Mouse (Mus musculus) testis, adult 2 months (tissue): ENCODE measurements around the gene Grin2a. TPM values are rescaled to one million over a fixed set of nuclear protein-coding genes. Genes with fewer than 3 reads are reported as not detected.

ENCODE experiments used
- H3K27ac ChIP-seq: fragments of 200-500 bp; 2 replicates; pipeline ENCODE4 v1.5.1; 2012; ENCODE audit warnings: low read depth, low read length; ENCODE audit not compliant: control insufficient read depth, insufficient read depth
- H3K27me3 ChIP-seq: fragments of 200-500 bp; 2 replicates; pipeline ENCODE4 v1.6.1; 2012; ENCODE audit warnings: mild to moderate bottlenecking, low read length, moderate library complexity; ENCODE audit not compliant: control insufficient read depth, insufficient read depth
- H3K36me3 ChIP-seq: fragments of 200-500 bp; 2 replicates; pipeline ENCODE4 v1.6.1; 2012; ENCODE audit warnings: mild to moderate bottlenecking, low read length; ENCODE audit not compliant: control insufficient read depth, insufficient read depth
- H3K4me1 ChIP-seq: fragments of 200-500 bp; 2 replicates; pipeline ENCODE4 v1.6.1; 2012; ENCODE audit warnings: low read length; ENCODE audit not compliant: control insufficient read depth, insufficient read depth
- H3K4me3 ChIP-seq: fragments of 200-500 bp; 2 replicates; pipeline ENCODE4 v1.5.1; 2012; ENCODE audit warnings: low read depth, mild to moderate bottlenecking, low read length, moderate library complexity, mixed read lengths; ENCODE audit not compliant: control insufficient read depth
- CTCF ChIP-seq: fragments of 200-500 bp; IDR thresholded peaks from 2 replicates; pipeline ENCODE4 v1.5.1; 2012; ENCODE audit warnings: low read depth, mild to moderate bottlenecking, inconsistent platforms, low read length, moderate library complexity; ENCODE audit not compliant: control insufficient read depth, insufficient read depth, insufficient replicate concordance
- POLR2A ChIP-seq: fragments of 200-500 bp; IDR thresholded peaks from 2 replicates; pipeline ENCODE4 v1.6.1; 2012; ENCODE audit warnings: low read depth, mild to moderate bottlenecking, inconsistent platforms, low read length, moderate library complexity; ENCODE audit not compliant: control insufficient read depth
- polyA plus RNA-seq: library from polyadenylated mRNA; depleted of rRNA; stranded (reverse); fragments of >200 nt; gene quantifications from 2 replicates; pipeline ENCODE4 v1.2.3, GENCODE M21; 2012

Grin2a gene
- polyA plus RNA-seq, 1 experiment = 0.27 TPM

DNA sequence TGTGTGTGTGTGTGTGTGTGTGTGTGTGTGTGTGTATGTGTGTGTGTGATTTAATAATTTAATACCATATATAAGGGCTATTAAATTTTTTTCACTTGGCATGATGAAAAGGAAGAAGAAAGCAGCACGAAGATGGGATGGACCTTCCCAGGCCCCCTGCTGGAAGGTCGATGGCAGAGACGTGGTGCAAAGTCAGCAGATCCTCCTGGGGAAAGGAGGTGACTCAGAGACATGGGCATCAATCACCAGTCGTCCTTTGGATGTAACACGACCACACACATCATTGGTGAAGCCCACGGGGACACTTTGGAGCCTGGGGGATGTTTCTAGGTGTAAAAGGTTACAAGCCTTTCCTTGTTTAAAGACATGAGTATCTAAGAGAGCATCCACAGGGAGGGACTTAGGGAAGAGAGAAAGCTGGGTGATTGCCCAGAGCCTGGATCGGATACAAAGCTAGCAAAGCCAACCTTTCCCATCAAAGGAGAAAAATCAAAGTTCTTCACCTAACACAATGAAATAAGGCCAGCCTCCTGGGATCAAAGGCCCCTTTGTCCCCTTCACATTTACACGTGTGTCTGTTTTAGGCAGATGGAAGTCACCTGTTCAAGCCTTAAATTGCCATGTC lies 53.9 kb downstream of the Grin2a start:
- H3K4me3 ChIP-seq = no peak overlapping the region
- TF ChIP-seq POLR2A = no peak
- TF ChIP-seq CTCF = peak; percentile 32; the same call in 1 of the 2 replicates
- H3K27ac ChIP-seq = no peak overlapping the region
- H3K27me3 ChIP-seq = no peaks in the 10 kb centered on the region
- no peaks in the 10 kb centered on the region for H3K36me3 ChIP-seq
- H3K4me1 ChIP-seq = no peaks in the 10 kb centered on the region

DNA sequence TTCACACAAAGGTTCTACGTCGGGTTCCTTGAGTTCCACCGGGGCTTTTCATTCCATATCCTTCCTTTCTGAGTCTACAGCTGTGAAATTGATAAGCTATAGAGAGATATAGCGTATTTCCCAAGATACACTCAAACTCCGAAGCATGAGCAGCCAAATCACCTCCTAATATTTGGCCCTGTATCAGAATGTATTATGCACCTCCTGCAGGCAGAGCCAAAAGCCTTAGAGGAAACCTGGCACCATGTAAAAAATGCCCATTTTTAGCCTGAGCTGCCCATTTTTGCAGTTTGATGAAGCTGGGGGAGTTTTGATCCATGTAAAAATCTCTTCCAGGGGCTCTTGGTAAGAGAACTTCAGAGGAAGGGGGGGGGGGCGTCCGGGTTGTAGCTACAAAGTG lies 54.6 kb downstream of the Grin2a start:
- Histone ChIP-seq H3K27me3 (no peaks in the 10 kb centered on the region), H3K4me3 (no peak overlapping the region), H3K27ac (no peak overlapping the region), H3K36me3 (no peaks in the 10 kb centered on the region), H3K4me1 (no peaks in the 10 kb centered on the region)
- TF ChIP-seq CTCF (no peak), POLR2A (no peak)

DNA sequence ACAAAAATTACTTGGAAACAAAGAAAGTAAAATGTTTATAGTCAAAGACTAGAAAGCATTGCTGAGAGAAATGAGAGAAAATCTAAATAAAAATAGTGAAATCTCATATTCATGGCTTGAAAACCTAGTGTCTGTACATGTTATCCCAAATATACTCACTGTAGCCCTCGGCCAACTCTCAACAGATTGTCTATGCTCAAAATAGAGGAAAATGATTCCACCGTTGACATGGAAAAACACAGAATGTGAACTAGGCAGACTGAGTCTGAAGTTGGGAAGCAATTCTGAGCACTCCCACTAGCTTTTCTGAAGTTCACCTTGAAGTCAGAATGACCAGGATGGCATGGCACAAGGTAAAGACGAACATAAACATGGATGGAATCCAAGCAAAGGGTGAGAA lies 84.7 kb downstream of the Grin2a start:
- Histone ChIP-seq H3K4me3 (no peak overlapping the region), H3K27ac (no peak overlapping the region), H3K4me1 (no peaks in the 10 kb centered on the region), H3K36me3 (no peaks in the 10 kb centered on the region), H3K27me3 (no peaks in the 10 kb centered on the region)
- no peak for TF ChIP-seq CTCF

- TF ChIP-seq POLR2A = no peak
- TF ChIP-seq CTCF = no peak
- H3K36me3 ChIP-seq = no peaks in the 10 kb centered on the region
- no peak overlapping the region for H3K27ac ChIP-seq
- no peaks in the 10 kb centered on the region for H3K27me3 ChIP-seq
- no peaks in the 10 kb centered on the region for H3K4me1 ChIP-seq
- H3K4me3 ChIP-seq = no peak overlapping the region
Observed at GRCm38 (mm10) chr16:9909225-9909624, 86.1 kb downstream of the Grin2a start.

DNA sequence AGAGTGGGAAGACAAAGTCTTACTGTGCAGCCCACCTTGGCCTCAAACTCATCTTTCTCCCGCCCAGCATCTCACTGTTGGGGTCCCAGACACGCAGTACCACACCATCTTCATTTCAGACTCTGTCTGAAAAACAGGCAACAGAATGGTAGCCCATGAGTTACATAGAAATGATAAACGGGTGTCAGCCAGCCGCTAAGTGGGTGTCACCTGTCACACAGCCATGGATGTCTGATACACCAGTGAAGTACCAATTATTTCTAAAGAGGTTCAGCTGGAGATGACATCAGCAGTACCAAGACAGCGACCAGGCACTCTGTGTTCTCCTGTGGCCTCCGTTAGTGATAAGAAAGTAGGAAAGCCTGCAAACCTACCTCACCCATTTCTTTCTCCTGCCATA lies 90.9 kb downstream of the Grin2a start:
- no peaks in the 10 kb centered on the region for H3K27me3 ChIP-seq
- H3K36me3 ChIP-seq = no peaks in the 10 kb centered on the region
- no peak overlapping the region for H3K27ac ChIP-seq
- no peaks in the 10 kb centered on the region for H3K4me1 ChIP-seq
- no peak for TF ChIP-seq CTCF
- TF ChIP-seq POLR2A = no peak
- no peak overlapping the region for H3K4me3 ChIP-seq

- no peak overlapping the region for H3K4me3 ChIP-seq
- H3K27ac ChIP-seq = no peak overlapping the region
- no peaks in the 10 kb centered on the region for H3K4me1 ChIP-seq
- H3K27me3 ChIP-seq = no peaks in the 10 kb centered on the region
- H3K36me3 ChIP-seq = no peaks in the 10 kb centered on the region
- no peak for TF ChIP-seq POLR2A
- TF ChIP-seq CTCF = no peak
Observed at GRCm38 (mm10) chr16:9902680-9903463, 92.5 kb downstream of the Grin2a start.

DNA sequence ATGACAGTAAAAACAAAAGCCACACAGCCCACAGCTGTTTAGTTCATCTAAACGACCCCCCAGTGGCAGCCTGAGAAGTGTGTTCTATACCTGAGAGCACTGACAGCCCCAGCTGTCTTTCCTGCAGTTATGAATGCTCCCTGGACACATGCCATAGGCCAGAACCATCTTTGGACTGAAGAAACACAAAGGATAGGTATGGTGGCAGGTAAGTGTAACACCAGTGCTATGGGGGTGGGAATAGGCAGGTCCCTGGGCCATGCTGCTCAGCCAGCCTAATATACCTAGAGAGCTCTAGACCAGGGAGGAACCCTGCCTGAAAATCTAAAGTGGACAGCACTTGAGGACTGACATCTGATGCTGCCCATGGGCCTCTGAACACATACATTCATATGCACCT lies 93.9 kb downstream of the Grin2a start:
- Histone ChIP-seq H3K27ac (no peak overlapping the region), H3K4me1 (no peaks in the 10 kb centered on the region), H3K27me3 (no peaks in the 10 kb centered on the region), H3K36me3 (no peaks in the 10 kb centered on the region), H3K4me3 (no peak overlapping the region)
- TF ChIP-seq POLR2A = no peak
- TF ChIP-seq CTCF = no peak

DNA sequence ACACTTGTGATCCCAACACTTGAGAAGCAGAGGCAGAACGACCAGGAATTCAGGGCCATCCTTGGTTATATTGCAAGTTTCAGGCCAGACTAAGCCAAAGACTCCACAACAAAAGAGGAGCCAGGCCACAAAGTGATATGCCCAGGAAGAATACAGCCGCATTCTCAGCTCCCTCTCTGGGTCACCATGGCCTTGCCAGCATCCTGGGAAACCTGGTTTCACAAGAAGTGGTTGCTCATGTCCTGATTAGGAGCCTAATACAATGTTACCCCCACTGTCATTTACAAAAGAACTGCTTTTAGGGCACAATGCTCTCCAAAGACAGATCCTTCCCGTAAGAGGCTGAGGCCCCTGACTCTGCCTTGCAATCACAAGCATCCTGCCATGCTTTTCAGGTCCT lies 94.4 kb downstream of the Grin2a start:
- H3K4me3 ChIP-seq = no peak overlapping the region
- no peaks in the 10 kb centered on the region for H3K27me3 ChIP-seq
- no peaks in the 10 kb centered on the region for H3K36me3 ChIP-seq
- no peak for TF ChIP-seq CTCF
- no peak for TF ChIP-seq POLR2A
- H3K27ac ChIP-seq = no peak overlapping the region
- no peaks in the 10 kb centered on the region for H3K4me1 ChIP-seq
